Mouse (Mus musculus) myocyte (in vitro differentiated cells): ENCODE data around the gene Olfr921.

Source experiments
- MAX ChIP-seq: IDR thresholded peaks from one replicate; pipeline ENCODE4 v1.6.1; 2011; ENCODE audit warnings: low read depth, mild to moderate bottlenecking, control low read depth
- POLR2A ChIP-seq: IDR thresholded peaks from one replicate; pipeline ENCODE4 v1.6.1; 2011; ENCODE audit warnings: low read depth, mild to moderate bottlenecking, control low read depth, moderate library complexity; ENCODE audit not compliant: insufficient read length
- TCF12 ChIP-seq: IDR thresholded peaks from one replicate; pipeline ENCODE4 v1.6.1; 2011; ENCODE audit warnings: mild to moderate bottlenecking, control low read depth; ENCODE audit not compliant: poor library complexity, insufficient read depth, severe bottlenecking

DNA sequence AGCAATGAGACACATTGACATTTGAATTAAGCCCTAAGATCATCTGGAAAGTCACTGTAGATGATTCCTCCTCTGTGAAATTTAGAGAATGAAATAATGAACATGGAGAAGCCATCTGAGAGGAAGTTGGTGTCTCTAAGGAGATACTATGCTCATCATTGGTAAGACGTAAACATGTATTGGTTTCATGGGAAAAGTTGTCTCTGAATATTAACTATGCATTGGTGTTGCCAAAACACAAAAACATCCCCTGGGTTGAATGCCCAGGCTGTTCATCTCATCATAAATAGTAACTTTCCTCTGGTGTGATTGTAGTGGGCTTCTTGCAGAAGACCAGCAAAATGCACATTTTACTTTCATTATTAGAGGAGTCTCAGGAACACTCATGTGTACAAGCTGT, 53.4 kb downstream of the Olfr921 start, which contains the start of gene Olfr923:
- TF ChIP-seq POLR2A = no peak
- TF ChIP-seq MAX = no peak
- TF ChIP-seq TCF12 = no peak
